Comparison of ENCODE assay signal across 8 mouse cellular contexts in genomic region chr15:95667209-95667608, GRCm38 (mm10). TPM values are rescaled to one million over a fixed set of nuclear protein-coding genes. Genes with fewer than 3 reads are reported as not detected.
DNase-seq lines count a peak whose midpoint lies in the region.

No protein-coding gene starts in this region.

- DNase-seq in lung, postnatal 36 days: peak; percentile 2
- no peak for DNase-seq in lung, postnatal 14 days
- peak; percentile 5 to 14 for DNase-seq in cerebellum, postnatal 25 days
- peak; percentile 51 to 91 for DNase-seq in layer of hippocampus, postnatal 14 days (ENCODE audit: low spot score in 2 of 2)
- peak; percentile 32 for DNase-seq in right cerebral cortex, postnatal 25 days
- DNase-seq in adrenal gland, postnatal 4 days (ENCODE audit: low spot score in 2 of 2): no peak
- DNase-seq in thymus, postnatal 0 days (ENCODE audit: low spot score): no peak
- no peak for DNase-seq in spleen, postnatal 36 days (ENCODE audit: low spot score in 2 of 2)

RNA-seq across cellular contexts. Expression of gene Dbx2, which starts 11.4 kb away (rescaled TPM):
- total RNA-seq in layer of hippocampus, postnatal 14 days (2021): 10 to 100 TPM; 30.2 TPM
- under 1 TPM in 1 of 2 experiments, not detected in 1; 0.25 TPM for total RNA-seq in adrenal gland, postnatal 4 days (2021)
- 4.0 and 5.2 TPM in 2 replicates for polyA plus RNA-seq in thymus, postnatal 0 days (2015; fragmentation: Nextera tagmentation; extraction: Ambion mirVana)

Comparison
In these comparisons a context has a peak if more than half of its experiments do, and no peak if none do; other contexts are left out.
1. DNase-seq: peak in lung, postnatal 36 days (single experiment), cerebellum, postnatal 25 days (2 of 2), layer of hippocampus, postnatal 14 days (2 of 2) and right cerebral cortex, postnatal 25 days (single experiment); none in lung, postnatal 14 days (single experiment), adrenal gland, postnatal 4 days (0 of 2), thymus, postnatal 0 days (single experiment) and spleen, postnatal 36 days (0 of 2).
2. RNA of gene Dbx2, which starts 11.4 kb away (total RNA-seq): 30.2 TPM in layer of hippocampus, postnatal 14 days; 0.25 TPM in adrenal gland, postnatal 4 days; every median in the first group is over 10 times any median in the second.